Mouse (Mus musculus): ENCODE results near the gene Brms1l. TPM values are rescaled to one million over a fixed set of nuclear protein-coding genes. Genes with fewer than 3 reads are reported as not detected.

The Brms1l gene
- total RNA-seq, 1 experiment: 23.5 TPM

- Histone ChIP-seq H3K4me1 (ENCODE audit: control insufficient read depth in 2 of 2, insufficient read depth in 2 of 2, low read length in 2 of 2, poor library complexity in 1 of 2) (no peaks in the 10 kb centered on the region), H3K36me3 (ENCODE audit: control insufficient read depth, insufficient read depth, low read length, poor library complexity, severe bottlenecking) (no peaks in the 10 kb centered on the region), H3K9me3 (ENCODE audit: control insufficient read depth, insufficient read depth, low read depth, low read length) (no peaks in the 10 kb centered on the region), H3K9ac (ENCODE audit: insufficient read depth, low read depth, low read length, poor library complexity, severe bottlenecking) (no peak overlapping the region), H3K27ac (ENCODE audit: insufficient read depth, low read depth, low read length, poor library complexity, severe bottlenecking) (no peak overlapping the region), H3K4me3 (ENCODE audit: insufficient read depth in 1 of 2, low read depth in 1 of 2, low read length in 2 of 2, poor library complexity in 1 of 2, severe bottlenecking in 1 of 2) (no peak overlapping the region)
- TF ChIP-seq CHD2 (IDR thresholded peaks at IDR 0.05; ENCODE audit: low read depth, low read length) (no peak), ZNF384 (IDR thresholded peaks at IDR 0.05; ENCODE audit: low read depth, low read length) (no peak), ZC3H11A (IDR thresholded peaks at IDR 0.05; ENCODE audit: borderline replicate concordance, low read depth, low read length) (no peak)
- no peak for DNase-seq (ENCODE audit: low read depth, low spot score)
- in situ Hi-C loops (cut with MboI; ENCODE audit: low sequenced_read_pairs in 2 of 2, unreplicated experiment in 2 of 2): no loop called here
These were observed 80.9 kb downstream of the Brms1l start for GRCm38 (mm10) chr12:55917020-55917419.

Other genes starting within 250 kb of the Brms1l start
- 0.16 TPM in 1 of 2 replicates, not detected in the other for gene Insm2, start 236.9 kb upstream of the Brms1l start, total RNA-seq (2012; rRNA removed)
- 8.9 and 11.6 TPM in 2 replicates for gene Ralgapa1, start 15.2 kb upstream of the Brms1l start, total RNA-seq (2012; rRNA removed)